Mouse (Mus musculus): ENCODE measurements around the gene Slc29a4.

GRCm38 (mm10) chr5:142718486-142718885 is 26.2 kb downstream of the Slc29a4 start:
- TF ChIP-seq POLR2A (IDR thresholded peaks at IDR 0.05; ENCODE audit: borderline replicate concordance, insufficient read depth, low read length) = no peak
- TF ChIP-seq CTCF (IDR thresholded peaks at IDR 0.05; ENCODE audit: borderline replicate concordance, insufficient read depth, low read depth, low read length) = no peak
